Mouse (Mus musculus): ENCODE measurements around the gene Ubxn4. TPM values are rescaled to one million over a fixed set of nuclear protein-coding genes. Genes with fewer than 3 reads are reported as not detected.
"Not testable (repeated sequence)": the region's sequence is repeated elsewhere in the genome, so short reads cannot be mapped to it uniquely, and the experiment has no call there.

Gene Ubxn4
- polyA plus RNA-seq, 1 experiment from 2014 or later: 30.2 TPM

DNA sequence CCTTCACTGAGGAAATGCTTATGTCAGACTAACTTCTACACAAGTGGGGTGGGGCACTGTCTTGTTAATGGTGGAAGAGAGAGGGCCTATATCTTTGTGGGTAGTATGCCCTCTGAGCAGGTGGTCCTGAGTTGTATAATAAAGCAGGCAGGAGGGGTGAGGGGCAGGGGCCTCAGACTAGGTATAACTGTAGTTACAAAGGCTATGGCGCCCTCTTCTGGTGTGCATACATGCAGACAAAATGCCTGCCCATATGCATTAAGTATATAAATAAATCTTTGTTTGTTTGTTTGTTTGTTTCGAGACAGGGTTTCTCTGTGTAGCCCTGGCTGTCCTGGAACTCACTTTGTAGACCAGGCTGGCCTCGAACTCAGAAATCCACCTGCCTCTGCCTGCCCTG, 65.3 kb downstream of the Ubxn4 start:
- no peak for ATAC-seq (ENCODE audit: insufficient read depth)
- H3K27me3 ChIP-seq: no peaks in the 10 kb centered on the region
- no peak overlapping the region for H3K4me3 ChIP-seq (replicated peaks)
- no peak overlapping the region for H3K9ac ChIP-seq
- no peak overlapping the region for H3K4me2 ChIP-seq
- H3K27ac ChIP-seq (replicated peaks): no peak overlapping the region
- no peaks in the 10 kb centered on the region for H3K9me3 ChIP-seq (replicated peaks)
- no peaks in the 10 kb centered on the region for H3K4me1 ChIP-seq (replicated peaks)
- 41% methylated on average over 3 of the region's 3 CpGs for WGBS (ENCODE audit: insufficient replicate concordance)
- no peaks in the 10 kb centered on the region for H3K36me3 ChIP-seq (replicated peaks)

- ATAC-seq (ENCODE audit: insufficient read depth): no peak
- Histone ChIP-seq H3K4me1 (replicated peaks) (no peaks in the 10 kb centered on the region), H3K4me2 (no peak overlapping the region), H3K27me3 (no peaks in the 10 kb centered on the region), H3K4me3 (replicated peaks) (no peak overlapping the region), H3K27ac (replicated peaks) (no peak overlapping the region), H3K9me3 (replicated peaks) (no peaks in the 10 kb centered on the region), H3K9ac (no peak overlapping the region), H3K36me3 (replicated peaks) (no peaks in the 10 kb centered on the region)
- 11% methylated on average over 4 of the region's 4 CpGs for WGBS (ENCODE audit: insufficient replicate concordance)
Observed at GRCm38 (mm10) chr1:128314665-128315064, 70.9 kb downstream of the Ubxn4 start.

DNA sequence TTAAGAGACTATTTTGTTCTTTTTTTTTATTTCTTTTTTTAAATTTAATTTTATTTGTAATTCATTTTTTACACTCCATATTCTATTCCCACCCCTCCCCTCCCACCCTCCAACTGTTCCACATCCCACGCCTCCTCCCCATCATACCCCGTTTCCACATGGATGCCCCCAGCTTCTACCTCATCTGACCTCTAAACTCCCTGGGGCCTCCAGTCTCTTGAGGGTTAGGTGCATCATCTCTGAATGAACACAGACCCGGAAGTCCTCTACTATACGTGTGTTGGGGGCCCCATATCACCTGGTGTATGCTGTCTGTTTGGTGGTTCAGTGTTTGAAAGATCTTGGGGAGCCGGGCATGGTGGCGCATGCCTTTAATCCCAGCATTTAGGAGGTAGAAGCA, 75.5 kb downstream of the Ubxn4 start:
- H3K4me1 ChIP-seq (replicated peaks): peaks cover 13% of the 10 kb centered on the region
- H3K27ac ChIP-seq (replicated peaks); H3K9ac ChIP-seq; H3K36me3 ChIP-seq (replicated peaks); H3K4me3 ChIP-seq (replicated peaks); ATAC-seq (ENCODE audit: insufficient read depth); H3K4me2 ChIP-seq; H3K9me3 ChIP-seq (replicated peaks); H3K27me3 ChIP-seq: not testable (repeated sequence)
- 81% methylated on average over 6 of the region's 6 CpGs for WGBS (ENCODE audit: insufficient replicate concordance)

GRCm38 (mm10) chr1:128323026-128323643, 79.4 kb downstream of the Ubxn4 start:
- ATAC-seq (ENCODE audit: insufficient read depth): peak; percentile 31; the same call in 1 of the 2 replicates
- Histone ChIP-seq H3K27ac (replicated peaks) (no peak overlapping the region), H3K4me2 (no peak overlapping the region), H3K9ac (no peak overlapping the region), H3K27me3 (no peaks in the 10 kb centered on the region), H3K4me1 (replicated peaks) (peaks cover 22% of the 10 kb centered on the region), H3K9me3 (replicated peaks) (no peaks in the 10 kb centered on the region), H3K36me3 (replicated peaks) (peaks cover 15% of the 10 kb centered on the region), H3K4me3 (replicated peaks) (no peak overlapping the region)
- WGBS (ENCODE audit: insufficient replicate concordance): 52% methylated on average over 8 of the region's 8 CpGs

GRCm38 (mm10) chr1:128324776-128325175, 81.0 kb downstream of the Ubxn4 start:
- H3K4me2 ChIP-seq: no peak overlapping the region
- H3K4me1 ChIP-seq (replicated peaks): peaks cover 22% of the 10 kb centered on the region
- no peaks in the 10 kb centered on the region for H3K9me3 ChIP-seq (replicated peaks)
- H3K9ac ChIP-seq: no peak overlapping the region
- H3K36me3 ChIP-seq (replicated peaks): peaks cover 31% of the 10 kb centered on the region
- no peak overlapping the region for H3K27ac ChIP-seq (replicated peaks)
- no peak overlapping the region for H3K4me3 ChIP-seq (replicated peaks)
- ATAC-seq (ENCODE audit: insufficient read depth): no peak
- 83% methylated on average over 2 of the region's 2 CpGs for WGBS (ENCODE audit: insufficient replicate concordance)
- no peaks in the 10 kb centered on the region for H3K27me3 ChIP-seq

DNA sequence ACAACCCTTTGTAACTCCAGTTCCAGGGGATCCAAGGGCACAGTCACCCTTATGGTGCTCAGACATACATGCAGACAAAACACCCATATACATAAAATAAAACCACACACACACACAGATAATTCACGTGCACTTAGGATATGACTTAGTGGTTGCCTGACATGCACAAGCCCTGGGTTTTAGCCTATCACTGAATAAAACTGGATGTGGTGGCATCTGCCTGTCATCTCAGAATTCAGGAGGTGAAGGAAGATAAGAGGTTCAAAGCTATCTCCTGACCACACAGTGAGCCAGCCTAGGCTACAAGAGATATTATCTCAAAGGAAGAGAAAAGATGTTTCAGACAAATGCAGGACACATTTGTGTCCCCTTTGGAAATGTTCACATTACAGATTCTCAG, 83.4 kb downstream of the Ubxn4 start:
- Histone ChIP-seq H3K27me3 (no peaks in the 10 kb centered on the region), H3K4me1 (replicated peaks) (peaks cover 22% of the 10 kb centered on the region), H3K4me2 (no peak overlapping the region), H3K36me3 (replicated peaks) (peaks cover 55% of the 10 kb centered on the region), H3K9ac (no peak overlapping the region), H3K9me3 (replicated peaks) (no peaks in the 10 kb centered on the region), H3K4me3 (replicated peaks) (no peak overlapping the region), H3K27ac (replicated peaks) (no peak overlapping the region)
- 23% methylated on average over 1 of the region's 1 CpGs for WGBS (ENCODE audit: insufficient replicate concordance)
- ATAC-seq (ENCODE audit: insufficient read depth): peak; percentile 43; the same call in 1 of the 2 replicates

GRCm38 (mm10) chr1:128328218-128328617, 84.5 kb downstream of the Ubxn4 start, which contains the start of gene Lct:
Lct (minus strand) TSS chr1:128328318.
- no peaks in the 10 kb centered on the region for H3K9me3 ChIP-seq (replicated peaks)
- peaks cover 19% of the 10 kb centered on the region for H3K4me1 ChIP-seq (replicated peaks)
- peaks cover 65% of the 10 kb centered on the region for H3K36me3 ChIP-seq (replicated peaks)
- H3K27ac ChIP-seq (replicated peaks): no peak within 1 kb of the TSS
- no peak within 1 kb of the TSS for H3K9ac ChIP-seq
- no peak for ATAC-seq (ENCODE audit: insufficient read depth)
- H3K4me2 ChIP-seq: no peak within 1 kb of the TSS
- WGBS (ENCODE audit: insufficient replicate concordance): 81% methylated on average over 3 of the region's 3 CpGs
- no peak within 1 kb of the TSS for H3K4me3 ChIP-seq (replicated peaks)
- no peaks in the 10 kb centered on the region for H3K27me3 ChIP-seq

MicroRNAs encoded within 50 kb of the gene (microRNA counts, 519-probe panel; counts per million panel counts)
- microRNA mmu-miR-128: 2,869 counts per million, percentile 58 among the panel's probes with 10 or more counts

Small RNA genes lying within 50 kb of the gene (microRNA-seq; reads per million reads assigned to microRNA genes)
- gene Mir128-1: 170 reads per million, percentile 58 among the genes with 10 or more reads in this experiment

Other genes with a start within 250 kb of the Ubxn4 start
- 3.3 and 3.4 TPM in 2 replicates for gene Zranb3, start 140.9 kb upstream of the Ubxn4 start, polyA plus RNA-seq (2015; fragmentation: Nextera tagmentation; extraction: Ambion mirVana)
- 27.7 and 31.1 TPM in 2 replicates for gene R3hdm1, start 140.7 kb upstream of the Ubxn4 start, polyA plus RNA-seq (2015; fragmentation: Nextera tagmentation; extraction: Ambion mirVana)
- 0.02 and 0.07 TPM in 2 replicates for gene Lct, start 84.4 kb downstream of the Ubxn4 start, polyA plus RNA-seq (2015; fragmentation: Nextera tagmentation; extraction: Ambion mirVana)
- gene Mcm6, start 115.7 kb downstream of the Ubxn4 start, polyA plus RNA-seq (2015; fragmentation: Nextera tagmentation; extraction: Ambion mirVana): 211 and 212 TPM in 2 replicates
- gene Dars, start 173.4 kb downstream of the Ubxn4 start, polyA plus RNA-seq (2015; fragmentation: Nextera tagmentation; extraction: Ambion mirVana): 89.5 and 96.3 TPM in 2 replicates